Mouse (Mus musculus): ENCODE data around the gene Sh3gl1. TPM values are rescaled to one million over a fixed set of nuclear protein-coding genes. Genes with fewer than 3 reads are reported as not detected.

Gene Sh3gl1
- polyA plus RNA-seq, 1 experiment from 2014 or later: 138 TPM

DNA sequence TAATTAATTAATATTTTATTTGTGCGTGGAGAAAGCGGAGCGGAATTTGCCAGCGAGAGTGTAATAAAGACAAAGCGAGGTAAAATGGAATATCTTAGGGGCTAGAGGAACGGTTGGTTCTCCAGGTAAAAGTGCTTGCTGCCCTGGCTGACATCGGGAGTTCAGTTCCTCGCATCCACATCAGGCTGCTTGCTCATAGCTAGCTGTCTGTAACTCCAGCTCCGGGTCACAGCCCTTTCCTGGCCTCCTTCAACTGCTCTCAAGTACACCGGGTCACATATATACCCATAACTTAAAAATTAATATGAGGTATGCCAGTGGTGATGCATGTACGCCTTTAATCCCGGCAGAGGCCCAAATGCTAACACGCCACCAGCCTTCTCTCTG is 459 bp upstream of the Sh3gl1 start:
- Histone ChIP-seq H3K9me3 (no peaks in the 10 kb centered on the region), H3K27ac (replicated peaks) (no peak overlapping the region), H3K36me3 (peaks cover 26% of the 10 kb centered on the region), H3K9ac (replicated peaks) (no peak overlapping the region; the same call in 1 of the 2 replicates), H3K4me1 (peaks cover 41% of the 10 kb centered on the region), H3K27me3 (no peaks in the 10 kb centered on the region), H3K4me2 (replicated peaks) (peak overlapping the region; percentile 67), H3K4me3 (peak overlapping the region; percentile 85; the same call in 1 of the 2 replicates)
- peak; percentile 25 for ATAC-seq (ENCODE audit: low FRiP score, low read depth)
- WGBS: 37% methylated on average over 13 of the region's 13 CpGs

DNA sequence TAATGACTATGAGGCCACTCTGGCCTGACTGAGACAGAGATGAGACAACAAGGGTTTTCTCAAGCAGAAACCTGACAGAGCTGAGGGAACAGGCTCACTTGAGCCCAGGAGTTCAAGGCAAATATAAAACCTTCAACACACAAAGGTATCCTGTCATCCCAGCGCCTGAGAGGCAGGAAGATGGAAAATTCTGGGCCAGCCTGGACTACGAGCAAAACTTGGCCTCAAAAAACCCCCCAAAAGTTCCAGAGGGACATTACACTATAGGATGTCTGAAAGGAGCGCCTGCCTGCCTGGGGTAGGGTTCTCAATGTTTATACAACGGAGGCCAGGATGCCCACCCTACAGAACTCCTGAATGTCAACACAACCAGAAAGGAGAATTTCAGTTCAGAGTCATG is 1.2 kb downstream of the Sh3gl1 start:
- H3K4me2 ChIP-seq (replicated peaks): peak overlapping the region; percentile 67
- peak overlapping the region; percentile 87 for H3K9ac ChIP-seq (replicated peaks)
- H3K27me3 ChIP-seq: no peaks in the 10 kb centered on the region
- H3K4me3 ChIP-seq: peak overlapping the region; percentile 85
- 81% methylated on average over 4 of the region's 4 CpGs for WGBS
- no peaks in the 10 kb centered on the region for H3K9me3 ChIP-seq
- peaks cover 26% of the 10 kb centered on the region for H3K36me3 ChIP-seq
- ATAC-seq (ENCODE audit: low FRiP score, low read depth): no peak
- peaks cover 26% of the 10 kb centered on the region for H3K4me1 ChIP-seq
- no peak overlapping the region for H3K27ac ChIP-seq (replicated peaks)

DNA sequence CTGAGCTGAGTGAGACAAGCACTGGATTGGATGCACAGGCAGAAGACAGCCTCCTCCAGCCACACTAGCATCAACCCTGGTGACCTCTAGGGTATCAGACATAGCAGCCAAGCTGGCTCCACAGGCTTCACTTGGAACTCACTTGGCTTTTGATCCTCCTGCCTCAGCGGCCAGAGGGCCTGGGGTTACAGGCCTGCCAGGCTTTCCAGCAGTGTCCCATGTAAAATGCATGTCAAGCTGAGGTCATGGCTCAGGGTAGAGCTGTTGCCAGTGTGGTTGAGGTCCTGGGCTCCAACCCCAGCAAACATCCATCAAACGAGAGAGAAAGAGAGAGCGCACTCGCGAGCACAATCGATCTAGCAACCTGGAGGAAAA is 1.7 kb downstream of the Sh3gl1 start:
- WGBS: 97% methylated on average over 6 of the region's 6 CpGs
- H3K4me2 ChIP-seq (replicated peaks): 0 out of 2 replicates have a peak overlapping the region, but pooled peaks have one; percentile 2
- H3K9me3 ChIP-seq: no peaks in the 10 kb centered on the region
- H3K4me1 ChIP-seq: peaks cover 26% of the 10 kb centered on the region
- ATAC-seq (ENCODE audit: low FRiP score, low read depth): no peak
- H3K27me3 ChIP-seq: no peaks in the 10 kb centered on the region
- peaks cover 28% of the 10 kb centered on the region for H3K36me3 ChIP-seq
- H3K9ac ChIP-seq (replicated peaks): peak overlapping the region; percentile 87; the same call in 1 of the 2 replicates
- no peak overlapping the region for H3K4me3 ChIP-seq
- H3K27ac ChIP-seq (replicated peaks): no peak overlapping the region

DNA sequence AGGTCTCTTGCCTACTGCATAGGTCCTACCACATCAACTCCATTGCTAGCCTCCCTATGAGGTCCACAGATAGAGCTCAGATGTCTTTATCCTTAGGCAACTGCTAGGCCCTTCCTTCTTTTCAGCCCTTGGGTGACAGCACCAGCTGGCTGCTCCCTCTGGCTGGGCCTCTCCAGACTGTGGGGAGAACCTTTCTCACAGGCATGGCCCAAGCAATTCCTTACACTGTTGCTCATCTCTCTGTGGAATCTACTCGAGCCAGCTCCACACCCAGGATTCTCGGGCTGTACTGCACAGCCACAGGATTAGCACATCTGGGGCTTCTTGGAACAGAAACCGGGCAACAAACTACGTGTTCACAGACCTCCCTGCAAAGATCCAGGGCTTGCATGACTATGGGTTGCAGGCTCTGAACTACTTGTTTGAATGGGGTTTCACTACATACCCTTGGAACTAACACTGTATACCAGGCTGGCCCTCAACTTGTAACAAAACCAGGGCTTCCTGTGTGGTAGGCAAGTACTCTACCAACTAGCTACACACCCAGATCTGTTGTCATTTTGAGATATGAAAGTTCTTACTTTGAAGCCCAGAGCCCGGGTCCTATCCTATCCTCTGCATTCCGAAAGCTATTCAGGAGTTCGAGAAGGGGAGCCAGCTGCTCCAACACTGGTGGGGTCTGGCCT is 2.3 kb downstream of the Sh3gl1 start:
- no peak overlapping the region for H3K4me3 ChIP-seq
- 0 out of 2 replicates have a peak overlapping the region, but pooled peaks have one; percentile 2 for H3K4me2 ChIP-seq (replicated peaks)
- ATAC-seq (ENCODE audit: low FRiP score, low read depth): no peak
- H3K27me3 ChIP-seq: no peaks in the 10 kb centered on the region
- peaks cover 33% of the 10 kb centered on the region for H3K36me3 ChIP-seq
- no peaks in the 10 kb centered on the region for H3K9me3 ChIP-seq
- WGBS: 91% methylated on average over 7 of the region's 7 CpGs
- H3K9ac ChIP-seq (replicated peaks): 0 out of 2 replicates have a peak overlapping the region, but pooled peaks have one; percentile 4
- H3K4me1 ChIP-seq: peaks cover 26% of the 10 kb centered on the region
- H3K27ac ChIP-seq (replicated peaks): no peak overlapping the region

DNA sequence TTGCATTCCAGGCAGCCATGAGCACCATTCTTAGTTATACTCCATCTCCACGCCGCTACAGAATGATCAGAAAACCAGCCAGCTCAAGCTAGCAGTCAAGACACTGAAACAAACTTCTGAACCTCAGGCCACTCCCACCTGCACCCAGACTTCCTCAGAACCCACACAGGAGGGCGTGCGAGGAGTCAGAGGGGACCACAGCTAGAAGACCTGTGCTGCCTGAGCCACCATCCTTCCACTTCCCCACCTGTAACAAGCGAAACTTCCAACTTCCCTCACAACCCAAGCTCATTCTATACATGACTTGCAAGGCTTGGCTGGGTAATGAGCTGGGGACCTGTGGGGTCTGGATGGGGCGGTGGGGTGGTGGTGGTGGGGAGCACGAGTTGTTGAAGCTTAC is 3.6 kb downstream of the Sh3gl1 start:
- ATAC-seq (ENCODE audit: low FRiP score, low read depth): no peak
- no peak overlapping the region for H3K4me2 ChIP-seq (replicated peaks)
- H3K36me3 ChIP-seq: peaks cover 40% of the 10 kb centered on the region
- H3K9me3 ChIP-seq: no peaks in the 10 kb centered on the region
- H3K4me1 ChIP-seq: peaks cover 26% of the 10 kb centered on the region
- no peak overlapping the region for H3K4me3 ChIP-seq
- H3K27ac ChIP-seq (replicated peaks): no peak overlapping the region
- WGBS: 81% methylated on average over 7 of the region's 7 CpGs
- H3K27me3 ChIP-seq: no peaks in the 10 kb centered on the region
- 0 out of 2 replicates have a peak overlapping the region, but pooled peaks have one; percentile 1 for H3K9ac ChIP-seq (replicated peaks)

DNA sequence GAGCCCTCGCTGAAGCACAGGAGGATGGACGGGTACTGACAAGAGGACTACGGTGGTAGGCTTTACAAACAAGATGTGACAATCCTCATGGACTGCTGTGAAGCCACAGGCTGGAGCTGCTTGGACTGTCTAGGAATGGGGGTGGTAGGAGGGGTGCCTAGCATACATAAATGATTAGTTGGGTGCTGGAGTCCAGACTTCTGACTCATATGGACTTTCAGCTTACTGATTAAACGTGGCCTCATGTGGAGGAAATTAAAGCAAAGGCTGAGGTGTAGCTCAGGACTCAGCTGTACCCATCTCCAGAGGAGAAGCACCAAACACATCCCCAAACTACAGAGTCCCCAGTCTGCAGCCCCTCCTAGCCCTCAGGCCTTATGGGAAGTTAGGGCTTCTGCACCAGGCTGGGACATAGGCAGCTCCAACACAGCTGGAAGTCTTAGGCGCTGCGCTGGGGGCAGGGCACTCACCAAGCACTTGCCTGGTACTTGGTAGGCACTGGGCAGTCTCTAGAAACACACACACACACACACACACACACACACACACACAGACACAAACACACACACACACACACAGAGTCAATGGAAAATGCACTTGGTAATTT is 4.2 kb downstream of the Sh3gl1 start:
- peaks cover 40% of the 10 kb centered on the region for H3K36me3 ChIP-seq
- H3K4me1 ChIP-seq: peaks cover 25% of the 10 kb centered on the region
- WGBS: 75% methylated on average over 6 of the region's 6 CpGs
- no peaks in the 10 kb centered on the region for H3K27me3 ChIP-seq
- no peak overlapping the region for H3K27ac ChIP-seq (replicated peaks)
- no peak overlapping the region for H3K9ac ChIP-seq (replicated peaks)
- H3K9me3 ChIP-seq: no peaks in the 10 kb centered on the region
- no peak overlapping the region for H3K4me2 ChIP-seq (replicated peaks)
- ATAC-seq (ENCODE audit: low FRiP score, low read depth): no peak
- H3K4me3 ChIP-seq: no peak overlapping the region

DNA sequence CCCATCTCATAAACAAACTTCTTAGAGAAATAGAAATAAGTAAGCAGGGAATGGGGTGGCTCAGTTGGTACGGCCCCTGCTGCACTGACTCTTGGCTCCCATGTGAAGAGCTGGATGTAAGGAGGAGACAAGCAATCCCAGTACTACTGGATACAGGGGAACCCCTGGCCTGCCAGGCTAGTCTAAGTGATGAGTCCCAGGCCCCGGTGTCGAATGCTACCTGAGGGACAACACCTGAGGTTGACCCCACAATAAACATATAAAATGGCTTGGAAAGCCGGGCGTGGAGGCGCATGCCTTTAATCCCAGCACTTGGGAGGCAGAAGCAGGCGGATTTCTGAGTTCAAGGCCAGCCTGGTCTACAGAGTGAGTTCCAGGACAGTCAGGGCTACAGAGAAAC is 5.0 kb downstream of the Sh3gl1 start:
- Histone ChIP-seq H3K4me3 (no peak overlapping the region), H3K4me2 (replicated peaks) (no peak overlapping the region), H3K9ac (replicated peaks) (0 out of 2 replicates have a peak overlapping the region, but pooled peaks have one; percentile 15), H3K36me3 (peaks cover 43% of the 10 kb centered on the region), H3K9me3 (no peaks in the 10 kb centered on the region), H3K4me1 (peaks cover 21% of the 10 kb centered on the region), H3K27ac (replicated peaks) (no peak overlapping the region), H3K27me3 (no peaks in the 10 kb centered on the region)
- 95% methylated on average over 7 of the region's 7 CpGs for WGBS
- no peak for ATAC-seq (ENCODE audit: low FRiP score, low read depth)

DNA sequence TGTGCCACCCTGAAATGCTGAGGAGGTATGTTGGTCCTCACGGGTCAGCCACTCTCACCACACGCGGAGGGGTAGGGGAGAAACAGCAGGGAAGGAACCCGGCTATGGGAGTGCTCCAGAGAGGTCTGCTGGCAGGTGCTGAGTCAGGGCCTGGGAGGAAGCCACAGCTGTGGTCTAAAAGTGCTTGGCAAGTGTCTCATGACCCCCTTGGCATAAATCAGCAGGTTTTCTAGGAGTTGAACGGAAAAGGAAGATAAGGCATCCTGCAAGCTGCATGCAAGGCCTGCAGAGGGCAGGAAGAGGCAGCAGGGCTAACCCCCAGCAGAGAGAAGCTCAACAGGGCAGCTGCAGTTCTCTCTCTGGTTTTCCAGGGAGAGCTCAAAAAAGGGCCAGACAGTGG is 5.5 kb downstream of the Sh3gl1 start:
- Histone ChIP-seq H3K4me3 (no peak overlapping the region), H3K27me3 (no peaks in the 10 kb centered on the region), H3K36me3 (peaks cover 43% of the 10 kb centered on the region), H3K4me1 (peaks cover 21% of the 10 kb centered on the region), H3K4me2 (replicated peaks) (no peak overlapping the region), H3K27ac (replicated peaks) (no peak overlapping the region), H3K9ac (replicated peaks) (0 out of 2 replicates have a peak overlapping the region, but pooled peaks have one; percentile 15), H3K9me3 (no peaks in the 10 kb centered on the region)
- ATAC-seq (ENCODE audit: low FRiP score, low read depth): no peak
- WGBS: 81% methylated on average over 5 of the region's 5 CpGs

DNA sequence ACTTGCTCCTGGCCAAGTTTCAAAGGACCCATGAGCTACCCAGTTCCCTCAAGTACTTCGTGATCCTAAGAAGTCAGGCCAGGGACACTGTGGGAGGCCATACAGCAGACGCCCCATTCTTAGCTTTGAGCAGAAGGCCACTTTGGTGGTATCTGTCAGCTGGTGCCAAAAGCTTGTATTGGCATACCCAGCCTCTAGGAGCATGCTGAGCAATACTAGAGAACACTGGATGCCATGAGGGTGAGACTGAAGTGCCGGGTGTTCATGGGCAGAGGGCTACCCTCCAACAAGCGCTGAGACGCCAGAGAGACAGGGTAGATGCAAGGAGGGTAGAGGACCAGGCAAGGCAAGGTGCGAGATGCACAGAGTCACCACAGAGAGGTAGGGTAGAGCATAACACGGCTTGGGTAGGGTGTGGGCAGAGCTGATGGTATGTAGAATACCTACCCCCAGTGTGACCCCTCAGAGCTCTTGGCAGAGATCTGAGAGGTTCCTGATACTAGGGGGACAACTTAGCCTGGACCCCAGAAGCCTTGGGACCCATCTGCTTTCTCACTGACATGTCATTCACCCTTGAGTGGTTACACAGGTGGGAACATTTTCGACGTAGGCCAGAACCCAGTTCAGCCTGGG is 6.1 kb downstream of the Sh3gl1 start:
- ATAC-seq (ENCODE audit: low FRiP score, low read depth): no peak
- Histone ChIP-seq H3K27ac (replicated peaks) (no peak overlapping the region), H3K4me2 (replicated peaks) (no peak overlapping the region), H3K4me1 (peaks cover 17% of the 10 kb centered on the region), H3K9me3 (no peaks in the 10 kb centered on the region), H3K36me3 (peaks cover 43% of the 10 kb centered on the region), H3K9ac (replicated peaks) (0 out of 2 replicates have a peak overlapping the region, but pooled peaks have one; percentile 15), H3K27me3 (no peaks in the 10 kb centered on the region), H3K4me3 (no peak overlapping the region)
- WGBS: 93% methylated on average over 9 of the region's 9 CpGs

DNA sequence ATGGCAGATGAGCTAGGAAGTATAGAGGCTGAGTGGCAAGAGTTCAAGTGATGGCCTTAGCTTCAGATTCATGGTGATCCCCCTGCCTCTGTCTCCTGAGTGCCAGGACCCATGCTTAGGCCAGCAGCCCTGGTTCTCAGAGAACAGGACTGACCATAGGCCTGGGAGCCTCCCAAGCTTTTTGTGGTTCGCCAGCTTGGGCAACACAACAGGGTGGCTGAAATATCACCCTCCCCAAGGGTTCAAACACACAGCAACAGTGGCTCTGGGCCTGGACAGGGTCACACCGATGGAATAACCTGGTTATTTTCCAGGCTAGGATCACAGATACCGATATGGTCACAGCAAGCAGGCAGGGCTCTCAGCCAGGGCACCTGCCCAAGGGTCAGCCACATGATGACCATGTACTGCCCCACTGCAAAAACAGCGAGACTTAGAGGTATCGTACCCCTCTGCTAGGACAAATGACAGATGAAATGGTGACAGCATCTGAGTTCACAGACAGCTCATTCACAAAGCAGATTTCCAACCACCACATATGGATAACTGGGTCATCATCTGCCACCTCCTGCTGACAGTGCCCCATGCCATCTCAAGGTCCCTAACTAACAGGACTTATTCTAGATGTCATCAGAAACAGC is 8.5 kb downstream of the Sh3gl1 start:
- Histone ChIP-seq H3K27me3 (no peaks in the 10 kb centered on the region), H3K9ac (replicated peaks) (peak overlapping the region; percentile 7; the same call in 1 of the 2 replicates), H3K4me1 (peaks cover 6% of the 10 kb centered on the region; the same call in 1 of the 2 replicates), H3K4me3 (no peak overlapping the region), H3K9me3 (no peaks in the 10 kb centered on the region), H3K36me3 (peaks cover 26% of the 10 kb centered on the region), H3K27ac (replicated peaks) (no peak overlapping the region), H3K4me2 (replicated peaks) (no peak overlapping the region)
- WGBS: 93% methylated on average over 5 of the region's 5 CpGs
- ATAC-seq (ENCODE audit: low FRiP score, low read depth): no peak

DNA sequence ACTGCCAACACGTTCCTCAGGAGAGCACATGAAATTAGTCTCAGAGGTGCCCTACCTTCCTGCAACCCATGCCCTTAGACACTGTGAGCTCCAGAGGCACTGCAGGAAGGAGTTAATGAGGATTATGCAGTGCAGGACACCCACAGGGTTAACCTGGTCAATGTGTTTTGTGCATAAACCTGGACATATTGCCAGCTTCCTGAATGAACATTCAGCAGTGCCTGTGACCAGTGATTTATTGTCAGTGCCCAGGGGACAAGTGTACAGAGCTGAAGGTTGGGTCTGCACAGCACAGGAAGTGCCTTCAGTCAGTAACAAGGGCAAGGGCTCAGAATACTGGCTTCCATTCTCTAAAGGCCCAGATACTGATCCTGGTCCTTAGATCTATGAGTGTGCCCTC is 9.6 kb downstream of the Sh3gl1 start:
- no peak overlapping the region for H3K4me3 ChIP-seq
- 0 out of 2 replicates have a peak overlapping the region, but pooled peaks have one; percentile 7 for H3K9ac ChIP-seq (replicated peaks)
- peaks cover 10% of the 10 kb centered on the region; the same call in 1 of the 2 replicates for H3K4me1 ChIP-seq
- H3K27me3 ChIP-seq: no peaks in the 10 kb centered on the region
- H3K4me2 ChIP-seq (replicated peaks): no peak overlapping the region
- no peak overlapping the region for H3K27ac ChIP-seq (replicated peaks)
- 85% methylated on average over 1 of the region's 1 CpGs for WGBS
- peaks cover 23% of the 10 kb centered on the region for H3K36me3 ChIP-seq
- no peak for ATAC-seq (ENCODE audit: low FRiP score, low read depth)
- H3K9me3 ChIP-seq: no peaks in the 10 kb centered on the region

All from midbrain, embryonic 12.5 days (tissue).